Mouse (Mus musculus) right cerebral cortex, postnatal 36 days (tissue): ENCODE measurements around the gene Olfr629.
"Not testable (repeated sequence)": the region's sequence is repeated elsewhere in the genome, so short reads cannot be mapped to it uniquely, and the experiment has no call there.

Source experiments
- DNase-seq, 2 experiments: peaks; one replicate each; pipeline ENCODE4 v3.0.0; 2022; ENCODE audit warnings: low spot score in 2 of 2, mixed read lengths in 1 of 2

Gene Olfr629

GRCm38 (mm10) chr7:103744843-103745242, at the start of gene Olfr629:
Gene Olfr629 (minus strand): TSS chr7:103744943.
- no peak for DNase-seq

- DNase-seq: no peak
These were observed 48.1 kb upstream of the Olfr629 start for GRCm38 (mm10) chr7:103792669-103793388.

GRCm38 (mm10) chr7:103791721-103792120, 47.0 kb upstream of the Olfr629 start, which contains the start of gene Olfr67:
Gene Olfr67 (minus strand): TSS chr7:103791821.
- DNase-seq: no peak

GRCm38 (mm10) chr7:103779598-103779997, 34.9 kb upstream of the Olfr629 start, which contains the start of gene Olfr68:
Gene Olfr68 (minus strand): TSS chr7:103779698.
- DNase-seq: no peak

- not testable (repeated sequence) for DNase-seq
These were observed 32.9 kb upstream of the Olfr629 start for GRCm38 (mm10) chr7:103777652-103778051.

- no peak for DNase-seq
These were observed 26.8 kb upstream of the Olfr629 start, which contains the start of gene Olfr69 for GRCm38 (mm10) chr7:103771494-103771893. Gene Olfr69 (minus strand): TSS chr7:103771594.

- DNase-seq: not testable (repeated sequence)
These were observed 22.9 kb upstream of the Olfr629 start for GRCm38 (mm10) chr7:103767687-103768086.

- DNase-seq: not testable (repeated sequence)
These were observed 17.5 kb upstream of the Olfr629 start for GRCm38 (mm10) chr7:103762212-103762611.

- DNase-seq: no peak
These were observed 12.5 kb upstream of the Olfr629 start, which contains the start of gene Olfr630 for GRCm38 (mm10) chr7:103757233-103757632. Gene Olfr630 (minus strand): TSS chr7:103757333.

- DNase-seq: no peak
These were observed 14.7 kb downstream of the Olfr629 start, which contains the start of gene Olfr628 for GRCm38 (mm10) chr7:103730074-103730473. Gene Olfr628 (plus strand): TSS chr7:103730374.

- DNase-seq: not testable (repeated sequence)
These were observed 28.3 kb downstream of the Olfr629 start for GRCm38 (mm10) chr7:103716398-103716797.

- DNase-seq: no peak
These were observed 30.4 kb downstream of the Olfr629 start, which contains the start of gene Olfr243 for GRCm38 (mm10) chr7:103714371-103714770. Gene Olfr243 (plus strand): TSS chr7:103714671.

GRCm38 (mm10) chr7:103712024-103712423, 32.7 kb downstream of the Olfr629 start:
- DNase-seq: no peak

GRCm38 (mm10) chr7:103699469-103699868, 45.3 kb downstream of the Olfr629 start:
- no peak for DNase-seq
